Mouse (Mus musculus) heart, embryonic 14.5 days (tissue): ENCODE measurements around the gene Htt. TPM values are rescaled to one million over a fixed set of nuclear protein-coding genes. Genes with fewer than 3 reads are reported as not detected.

Experiments
- ATAC-seq: fragments of 200-750 bp; cut with Nextera tagmentation; 2 replicates; pipeline ENCODE4 v1.8.0; 2017; ENCODE audit warnings: low read depth, moderate TSS enrichment; ENCODE audit not compliant: insufficient number of reproducible peaks, insufficient read depth, low FRiP score
- H3K27ac ChIP-seq, 2 experiments: fragments of 200-500 bp in 1 of 2; fragments of 300-500 bp in 1 of 2; sonication (generic) in 1 of 2; replicated peaks in 1 of 2; 2 replicates each; pipeline ENCODE4 v1.5.1; 2012 to 2014; ENCODE audit warnings: low read depth in 2 of 2, low read length in 2 of 2, control low read depth in 1 of 2, mild to moderate bottlenecking in 1 of 2, mixed read lengths in 1 of 2; ENCODE audit not compliant: control insufficient read depth in 1 of 2, insufficient read depth in 1 of 2
- H3K27me3 ChIP-seq: fragments of 300-500 bp; sonication (generic); 2 replicates; pipeline ENCODE4 v1.6.1; 2014; ENCODE audit warnings: mild to moderate bottlenecking, low read length, control low read depth; ENCODE audit not compliant: control insufficient read depth, insufficient read depth
- H3K36me3 ChIP-seq: fragments of 300-500 bp; sonication (generic); 2 replicates; pipeline ENCODE4 v1.6.1; 2014; ENCODE audit warnings: mild to moderate bottlenecking, control low read depth, low read length, mixed read lengths; ENCODE audit not compliant: control insufficient read depth, insufficient read depth
- H3K4me1 ChIP-seq, 2 experiments: fragments of 200-500 bp in 1 of 2; fragments of 300-500 bp in 1 of 2; sonication (generic) in 1 of 2; 2 replicates each; pipeline ENCODE4 v1.6.1; 2012 to 2014; ENCODE audit warnings: low read length in 2 of 2, control low read depth in 1 of 2, mixed read lengths in 1 of 2; ENCODE audit not compliant: control insufficient read depth in 2 of 2, insufficient read depth in 2 of 2
- H3K4me2 ChIP-seq: fragments of 300-500 bp; sonication (generic); 2 replicates; pipeline ENCODE4 v1.6.1; 2014; ENCODE audit warnings: mild to moderate bottlenecking, low read length
- H3K4me3 ChIP-seq, 2 experiments: fragments of 200-500 bp in 1 of 2; fragments of 300-500 bp in 1 of 2; sonication (generic) in 1 of 2; 2 replicates each; pipeline ENCODE4 v1.5.1; 2012 to 2014; ENCODE audit warnings: low read length in 2 of 2, mild to moderate bottlenecking in 2 of 2, control low read depth in 1 of 2, low read depth in 1 of 2, moderate library complexity in 1 of 2; ENCODE audit not compliant: control insufficient read depth in 1 of 2, insufficient read depth in 1 of 2
- H3K9ac ChIP-seq: fragments of 300-500 bp; sonication (generic); 2 replicates; pipeline ENCODE4 v1.6.1; 2014; ENCODE audit warnings: mild to moderate bottlenecking, low read length
- H3K9me3 ChIP-seq: fragments of 300-500 bp; sonication (generic); 2 replicates; pipeline ENCODE4 v1.6.1; 2016; ENCODE audit warnings: low read length, control low read depth; ENCODE audit not compliant: control insufficient read depth
- WGBS: fragments of 180-500 bp; shearing (Covaris S2); extraction: QIAGEN DNeasy Blood & Tissue Kit; methylation state at CpG from one replicate; pipeline ENCODE4 v1.1.7; 2014; 5-methylcytosine and 5-hydroxymethylcytosine counted together
- polyA plus RNA-seq: library from polyadenylated mRNA; unstranded; fragments of >200 nt; fragmentation: Nextera tagmentation; extraction: Ambion mirVana; gene quantifications from 2 replicates; pipeline ENCODE4 v1.2.1, GENCODE M21; 2014

The Htt gene
- polyA plus RNA-seq, 1 experiment from 2014 or later = 11.9 TPM

DNA sequence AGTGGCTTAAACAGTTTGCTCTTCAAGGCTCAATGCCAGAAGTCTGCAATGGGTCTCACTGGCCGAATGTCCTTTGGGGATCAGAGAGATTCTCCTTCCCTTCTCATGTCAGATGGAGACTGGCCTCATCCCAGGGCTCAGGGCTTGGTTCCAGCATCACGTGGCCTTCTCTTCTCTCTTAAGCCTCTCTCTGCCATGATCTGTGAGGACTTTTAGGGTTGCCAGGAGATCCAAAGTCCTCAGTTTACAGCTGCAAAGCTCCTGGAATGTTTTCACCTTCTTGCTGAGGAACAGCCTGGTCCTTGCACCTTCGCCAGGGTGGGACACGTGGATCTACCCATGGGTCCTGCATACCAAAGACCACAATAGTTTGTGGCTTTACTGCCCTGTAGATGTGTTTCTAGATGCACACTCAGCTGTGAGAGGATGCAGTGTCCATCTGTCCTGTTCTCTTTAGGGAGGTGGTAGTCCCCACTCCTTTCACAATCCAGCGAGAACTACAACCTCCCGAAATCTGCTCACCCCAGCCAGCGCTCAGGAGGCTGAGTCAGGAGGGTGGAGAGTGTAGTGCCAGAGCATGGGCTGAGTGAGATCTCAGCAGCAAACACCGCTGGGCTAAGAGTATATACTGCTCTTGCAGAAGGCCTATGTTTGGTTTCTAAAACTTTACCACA, 189.8 kb downstream of the Htt start:
- H3K9me3 ChIP-seq = no peaks in the 10 kb centered on the region
- H3K27me3 ChIP-seq = no peaks in the 10 kb centered on the region
- 0 out of 2 replicates have a peak, but pooled peaks cover 5% of the 10 kb centered on the region for H3K36me3 ChIP-seq
- WGBS = 96% methylated on average over 8 of the region's 8 CpGs
- no peak overlapping the region for H3K4me3 ChIP-seq
- H3K27ac ChIP-seq = 0 out of 4 replicates have a peak overlapping the region, but pooled peaks of 1 of the 2 experiments have one; percentile 10
- H3K9ac ChIP-seq = peak overlapping the region; percentile 98; the same call in 1 of the 2 replicates
- peaks cover 40 to 53% of the 10 kb centered on the region in 2 experiments for H3K4me1 ChIP-seq
- no peak for ATAC-seq
- H3K4me2 ChIP-seq = peak overlapping the region; percentile 87

DNA sequence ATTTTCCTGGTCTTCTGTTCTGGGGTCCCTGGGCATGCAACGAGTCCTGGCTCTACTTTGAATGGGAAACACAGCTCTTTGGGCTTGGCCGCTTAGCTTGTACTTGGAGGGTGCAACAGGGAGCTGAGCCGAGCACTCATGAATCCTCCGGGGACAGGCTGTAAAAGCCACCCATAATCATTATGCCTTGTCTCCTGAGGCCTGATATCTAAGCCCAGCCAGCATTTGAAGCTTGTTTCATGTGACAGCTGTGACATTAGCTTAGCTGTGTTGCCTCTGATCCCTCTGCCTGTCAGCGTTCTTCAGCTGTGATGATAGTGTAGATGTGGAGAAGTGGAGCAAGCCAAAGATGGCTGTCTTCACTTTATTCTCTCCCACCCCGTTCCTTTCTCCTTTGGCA, 193.0 kb downstream of the Htt start:
- H3K27me3 ChIP-seq = no peaks in the 10 kb centered on the region
- H3K9ac ChIP-seq = peak overlapping the region; percentile 22; the same call in 1 of the 2 replicates
- ATAC-seq = no peak
- no peaks in the 10 kb centered on the region for H3K9me3 ChIP-seq
- peaks cover 51 to 56% of the 10 kb centered on the region in 2 experiments for H3K4me1 ChIP-seq
- H3K4me2 ChIP-seq = peak overlapping the region; percentile 37
- WGBS = 27% methylated on average over 6 of the region's 6 CpGs
- peak overlapping the region; percentile 63 to 68 for H3K27ac ChIP-seq
- H3K4me3 ChIP-seq = no peak overlapping the region
- peaks cover 5% of the 10 kb centered on the region; the same call in 1 of the 2 replicates for H3K36me3 ChIP-seq

DNA sequence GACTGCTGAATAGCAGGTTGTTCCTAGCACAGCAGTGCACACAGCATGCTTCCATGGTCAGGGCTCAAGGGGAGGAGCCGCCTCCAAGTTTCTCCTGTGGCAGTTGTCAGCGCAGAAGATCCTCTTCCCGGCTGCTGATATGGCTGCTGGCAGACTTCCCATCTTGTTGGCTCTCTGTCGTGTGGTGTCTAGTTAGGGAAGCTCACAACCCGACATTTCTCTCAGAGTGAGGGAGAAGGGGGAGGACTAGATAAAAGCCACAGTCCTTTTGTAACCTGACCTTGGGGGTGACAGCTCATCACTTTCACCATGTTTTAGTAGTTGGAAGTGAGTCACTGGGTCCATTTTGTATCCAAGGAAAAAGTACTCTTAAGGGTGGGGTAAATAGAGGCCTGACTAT, 194.1 kb downstream of the Htt start:
- Histone ChIP-seq H3K27me3 (no peaks in the 10 kb centered on the region), H3K9ac (no peak overlapping the region), H3K4me1 (peaks cover 50 to 55% of the 10 kb centered on the region in 2 experiments), H3K27ac (peak overlapping the region; percentile 63 to 68), H3K9me3 (no peaks in the 10 kb centered on the region), H3K4me2 (peak overlapping the region; percentile 37), H3K36me3 (peaks cover 5% of the 10 kb centered on the region; the same call in 1 of the 2 replicates), H3K4me3 (no peak overlapping the region)
- 5% methylated on average over 5 of the region's 5 CpGs for WGBS
- ATAC-seq = peak; percentile 36; the same call in 1 of the 2 replicates

DNA sequence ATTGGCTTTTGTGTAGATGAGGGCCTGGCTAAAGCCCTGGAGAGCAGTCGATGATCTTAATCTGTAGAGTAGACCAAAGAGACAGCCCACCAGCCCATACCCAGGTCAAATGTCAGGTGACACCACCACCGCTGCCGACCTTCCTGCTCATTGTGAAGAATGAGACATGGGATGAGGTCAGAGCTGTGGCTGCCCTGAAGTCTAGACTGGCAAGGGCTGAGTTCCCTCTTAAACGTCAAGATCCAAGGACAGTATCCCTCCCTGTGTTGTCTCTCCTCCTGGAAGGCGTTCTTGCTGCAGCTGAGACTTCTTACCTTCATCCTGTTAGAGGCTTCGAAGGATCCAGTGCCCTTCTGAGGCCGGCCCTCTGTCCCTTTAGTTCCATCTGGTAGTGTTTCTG, 194.6 kb downstream of the Htt start:
- H3K4me1 ChIP-seq = peaks cover 46 to 54% of the 10 kb centered on the region in 2 experiments
- H3K9me3 ChIP-seq = no peaks in the 10 kb centered on the region
- ATAC-seq = no peak
- H3K27ac ChIP-seq = peak overlapping the region; percentile 45 to 68
- no peaks in the 10 kb centered on the region for H3K27me3 ChIP-seq
- H3K4me3 ChIP-seq = no peak overlapping the region
- H3K9ac ChIP-seq = no peak overlapping the region
- H3K4me2 ChIP-seq = no peak overlapping the region
- peaks cover 5% of the 10 kb centered on the region; the same call in 1 of the 2 replicates for H3K36me3 ChIP-seq
- 49% methylated on average over 7 of the region's 7 CpGs for WGBS

DNA sequence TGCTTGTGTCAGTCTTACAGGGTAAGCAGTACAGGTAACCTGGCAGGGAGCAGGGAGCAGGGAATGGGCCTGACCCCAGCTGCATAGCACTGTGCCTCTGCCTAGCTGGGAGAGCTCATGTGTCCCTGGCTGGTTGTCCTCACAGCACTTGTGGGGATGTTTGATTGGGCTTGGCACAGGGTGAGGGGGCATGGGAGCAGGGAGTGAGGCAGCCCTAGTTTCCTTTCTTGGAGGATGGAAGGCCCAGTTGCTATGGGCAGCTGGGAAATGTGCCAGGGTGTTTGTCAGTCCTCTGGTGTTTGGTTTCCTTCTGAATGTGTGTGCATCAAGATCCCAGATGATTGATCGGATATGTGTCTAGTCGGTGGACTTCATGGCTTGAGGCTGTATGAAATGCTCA, 195.5 kb downstream of the Htt start:
- Histone ChIP-seq H3K4me1 (peaks cover 44 to 52% of the 10 kb centered on the region in 2 experiments), H3K9ac (peak overlapping the region; percentile 21; the same call in 1 of the 2 replicates), H3K27me3 (no peaks in the 10 kb centered on the region), H3K27ac (peak overlapping the region in 1 of 2 experiments; percentile 30; a peak in 1 of 4 replicates), H3K36me3 (peaks cover 5% of the 10 kb centered on the region; the same call in 1 of the 2 replicates), H3K9me3 (no peaks in the 10 kb centered on the region), H3K4me3 (no peak overlapping the region), H3K4me2 (no peak overlapping the region)
- WGBS = 67% methylated on average over 2 of the region's 2 CpGs
- ATAC-seq = no peak

DNA sequence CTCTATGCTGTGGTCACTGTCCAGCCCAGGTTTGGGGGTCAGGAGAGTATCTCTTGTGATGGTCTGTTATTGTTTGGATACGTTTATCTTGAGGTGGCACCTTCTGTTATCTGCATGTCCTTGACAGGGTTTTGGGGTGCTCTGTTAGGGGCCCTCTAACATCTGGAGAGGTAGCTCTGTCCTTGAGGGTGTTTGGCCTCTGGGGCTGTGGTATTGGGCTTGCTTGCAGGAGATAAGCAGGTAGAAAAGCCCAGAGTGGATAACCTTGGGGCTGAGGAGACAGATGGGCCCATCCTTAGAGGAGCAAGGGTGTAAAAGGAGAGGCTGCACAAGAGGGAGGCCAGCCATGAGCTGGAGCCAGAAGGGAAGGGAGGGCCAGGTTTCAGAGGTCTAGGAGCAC, 198.5 kb downstream of the Htt start:
- Histone ChIP-seq H3K9ac (no peak overlapping the region), H3K27ac (no peak overlapping the region), H3K4me2 (no peak overlapping the region), H3K4me3 (no peak overlapping the region), H3K4me1 (peaks cover 33 to 43% of the 10 kb centered on the region in 2 experiments), H3K27me3 (no peaks in the 10 kb centered on the region), H3K9me3 (no peaks in the 10 kb centered on the region), H3K36me3 (peaks cover 5% of the 10 kb centered on the region)
- no peak for ATAC-seq
- 46% methylated on average over 1 of the region's 1 CpGs for WGBS
